Mouse (Mus musculus) layer of hippocampus, adult 9-10 months (tissue): ENCODE results near the gene Ppp6r2.

ENCODE experiments used
- DNase-seq: peaks from one replicate; pipeline ENCODE4 v3.0.0; 2022; ENCODE audit warnings: low spot score

Gene Ppp6r2

GRCm38 (mm10) chr15:89182328-89182741, 29.0 kb upstream of the Ppp6r2 start:
- no peak for DNase-seq

GRCm38 (mm10) chr15:89182842-89183241, 28.5 kb upstream of the Ppp6r2 start:
- DNase-seq, result no peak

GRCm38 (mm10) chr15:89184141-89184936, 27.0 kb upstream of the Ppp6r2 start:
- no peak for DNase-seq

GRCm38 (mm10) chr15:89184937-89185227, 26.5 kb upstream of the Ppp6r2 start:
- no peak for DNase-seq

GRCm38 (mm10) chr15:89195261-89195681, 16.1 kb upstream of the Ppp6r2 start:
- DNase-seq, result no peak

- no peak for DNase-seq
Observed at GRCm38 (mm10) chr15:89195690-89196312, 15.6 kb upstream of the Ppp6r2 start.

GRCm38 (mm10) chr15:89196313-89196706, 15.0 kb upstream of the Ppp6r2 start, which contains the start of gene Dennd6b:
Gene Dennd6b (minus strand): TSS chr15:89196496.
- peak; percentile 96 for DNase-seq

GRCm38 (mm10) chr15:89197056-89197455, 14.3 kb upstream of the Ppp6r2 start:
- no peak for DNase-seq

GRCm38 (mm10) chr15:89207457-89207856, 3.9 kb upstream of the Ppp6r2 start:
- no peak for DNase-seq

- DNase-seq, result peak; percentile 80
Observed at GRCm38 (mm10) chr15:89209886-89210761, 1.2 kb upstream of the Ppp6r2 start.

GRCm38 (mm10) chr15:89211716-89212461, 536 bp downstream of the Ppp6r2 start:
- DNase-seq, result no peak

GRCm38 (mm10) chr15:89212495-89212894, 1.1 kb downstream of the Ppp6r2 start:
- DNase-seq, result no peak

- no peak for DNase-seq
Observed at GRCm38 (mm10) chr15:89213517-89213916, 2.2 kb downstream of the Ppp6r2 start.

GRCm38 (mm10) chr15:89214953-89215352, 3.6 kb downstream of the Ppp6r2 start:
- no peak for DNase-seq

- DNase-seq, result no peak
Observed at GRCm38 (mm10) chr15:89215611-89216233, 4.4 kb downstream of the Ppp6r2 start.

GRCm38 (mm10) chr15:89233586-89233985, 22.2 kb downstream of the Ppp6r2 start:
- no peak for DNase-seq

GRCm38 (mm10) chr15:89234052-89234451, 22.7 kb downstream of the Ppp6r2 start:
- no peak for DNase-seq

GRCm38 (mm10) chr15:89239751-89240392, 28.5 kb downstream of the Ppp6r2 start:
- DNase-seq, result no peak

GRCm38 (mm10) chr15:89241025-89241424, 29.7 kb downstream of the Ppp6r2 start:
- DNase-seq, result no peak

GRCm38 (mm10) chr15:89249063-89249462, 37.7 kb downstream of the Ppp6r2 start:
- DNase-seq, result no peak

- no peak for DNase-seq
Observed at GRCm38 (mm10) chr15:89255330-89255729, 44.0 kb downstream of the Ppp6r2 start.
